Mouse (Mus musculus): ENCODE data around the gene Smim17. TPM values are rescaled to one million over a fixed set of nuclear protein-coding genes. Genes with fewer than 3 reads are reported as not detected.

Smim17 gene
- polyA plus RNA-seq (2012; rRNA removed), result not detected in 2 replicates

GRCm38 (mm10) chr7:6397996-6398975, at the start of gene Smim17:
TSS of gene Smim17 (plus strand) at chr7:6398715.

GRCm38 (mm10) chr7:6363047-6363488, 35.4 kb upstream of the Smim17 start, which contains the start of gene Zfp78:
TSS of gene Zfp78 (plus strand) at chr7:6363280.

GRCm38 (mm10) chr7:6383044-6383455, 15.5 kb upstream of the Smim17 start, which contains the start of gene Zfp28:
TSS of gene Zfp28 (plus strand) at chr7:6383295.

GRCm38 (mm10) chr7:6410043-6410442, 11.5 kb downstream of the Smim17 start, which contains the start of gene Gm20715:
TSS of gene Gm20715 (plus strand) at chr7:6410277.

GRCm38 (mm10) chr7:6438388-6438787, 39.9 kb downstream of the Smim17 start, which contains the start of gene Olfr1344:
TSS of gene Olfr1344 (plus strand) at chr7:6438688.

GRCm38 (mm10) chr7:6455868-6456267, 57.4 kb downstream of the Smim17 start, which contains the start of gene Olfr1336:
TSS of gene Olfr1336 (plus strand) at chr7:6456168.

GRCm38 (mm10) chr7:6466951-6467350, 68.4 kb downstream of the Smim17 start, which contains the start of gene Olfr1346:
TSS of gene Olfr1346 (plus strand) at chr7:6467101.

Other genes starting within 250 kb of the Smim17 start
- gene Zfp787, start 242.7 kb upstream of the Smim17 start, polyA plus RNA-seq (2012; rRNA removed), result 78.0 and 78.7 TPM in 2 replicates
- 44.4 and 57.7 TPM in 2 replicates for gene Zfp444, start 226.5 kb upstream of the Smim17 start, polyA plus RNA-seq (2012; rRNA removed)
- not detected in 2 replicates for gene Galp, start 201.6 kb upstream of the Smim17 start, polyA plus RNA-seq (2012; rRNA removed)
- gene Zscan5b, start 176.4 kb upstream of the Smim17 start, polyA plus RNA-seq (2012; rRNA removed), result not detected in 2 replicates
- not detected in 2 replicates for gene Epp13, start 146.0 kb upstream of the Smim17 start, polyA plus RNA-seq (2012; rRNA removed)
- gene Zfp667, start 112.1 kb upstream of the Smim17 start, polyA plus RNA-seq (2012; rRNA removed), result 0.24 and 0.28 TPM in 2 replicates
- 0.03 and 0.54 TPM in 2 replicates for gene Zfp583, start 67.4 kb upstream of the Smim17 start, polyA plus RNA-seq (2012; rRNA removed)
- gene Gm3854, start 55.0 kb upstream of the Smim17 start, polyA plus RNA-seq (2012; rRNA removed), result 0.03 TPM in 1 of 2 replicates, not detected in the other
- gene Zfp78, start 35.4 kb upstream of the Smim17 start, polyA plus RNA-seq (2012; rRNA removed), result 0.07 and 0.22 TPM in 2 replicates
- gene Zfp28, start 15.4 kb upstream of the Smim17 start, polyA plus RNA-seq (2012; rRNA removed), result 0.64 and 0.69 TPM in 2 replicates
- not detected in 2 replicates for gene Gm20715, start 11.6 kb downstream of the Smim17 start, polyA plus RNA-seq (2012; rRNA removed)
- gene Olfr1344, start 40.0 kb downstream of the Smim17 start, polyA plus RNA-seq (2012; rRNA removed), result not detected in 2 replicates
- gene Olfr1336, start 57.5 kb downstream of the Smim17 start, polyA plus RNA-seq (2012; rRNA removed), result not detected in 2 replicates
- gene Olfr1346, start 68.4 kb downstream of the Smim17 start, polyA plus RNA-seq (2012; rRNA removed), result not detected in 2 replicates
- not detected in 2 replicates for gene Olfr5, start 88.2 kb downstream of the Smim17 start, polyA plus RNA-seq (2012; rRNA removed)
- gene Olfr1347, start 101.0 kb downstream of the Smim17 start, polyA plus RNA-seq (2012; rRNA removed), result not detected in 2 replicates
- gene Olfr1348, start 110.0 kb downstream of the Smim17 start, polyA plus RNA-seq (2012; rRNA removed), result not detected in 2 replicates
- not detected in 2 replicates for gene Olfr1349, start 124.2 kb downstream of the Smim17 start, polyA plus RNA-seq (2012; rRNA removed)
- not detected in 2 replicates for gene Olfr1350, start 166.1 kb downstream of the Smim17 start, polyA plus RNA-seq (2012; rRNA removed)